Mouse (Mus musculus) embryo, embryonic 11 days (tissue): ENCODE results near the gene Fbxl12.
"Not testable (repeated sequence)": the region's sequence is repeated elsewhere in the genome, so short reads cannot be mapped to it uniquely, and the experiment has no call there.

Experiments
- DNase-seq: peaks from one replicate; pipeline ENCODE4 v3.0.0-alpha.2; 2015

Fbxl12 gene

DNA sequence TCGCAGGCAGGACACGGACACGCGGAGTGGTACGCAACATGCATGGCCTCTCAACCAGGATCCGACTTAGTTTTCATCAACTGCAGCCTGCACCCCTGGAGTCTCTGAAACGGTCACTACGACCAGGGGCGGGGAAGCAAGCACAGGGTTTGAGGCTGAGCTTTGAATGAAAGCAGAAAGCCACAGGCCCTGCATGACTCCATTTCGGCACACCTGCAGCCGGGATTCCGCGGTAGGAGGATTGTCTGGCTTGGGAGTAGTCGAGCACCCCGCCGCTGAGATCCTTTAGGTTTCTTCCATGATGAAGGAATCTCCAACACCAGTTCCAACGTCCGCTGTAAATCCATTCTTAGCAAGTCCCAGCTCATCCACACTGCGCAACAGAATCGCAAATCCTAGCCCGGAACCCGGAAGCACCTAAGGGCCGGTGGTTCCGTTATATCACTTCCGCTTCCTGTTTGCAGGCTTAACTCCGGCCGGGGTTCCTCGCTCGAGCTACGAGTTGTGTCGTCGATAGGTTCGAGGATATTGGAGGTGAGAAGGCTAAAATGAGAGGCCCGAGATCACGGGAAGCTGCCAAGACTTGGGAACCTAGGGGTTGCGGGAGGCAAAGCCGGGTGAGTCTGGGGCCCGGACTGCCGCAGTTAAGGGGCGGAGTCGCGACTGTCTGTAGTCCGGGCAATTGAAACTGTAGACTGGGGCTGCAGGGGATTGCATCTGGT lies at the start of gene Fbxl12:
Fbxl12 (minus strand) TSS at position 408 of the 722 bp plus-strand sequence.
- peak; percentile 93 for DNase-seq

DNA sequence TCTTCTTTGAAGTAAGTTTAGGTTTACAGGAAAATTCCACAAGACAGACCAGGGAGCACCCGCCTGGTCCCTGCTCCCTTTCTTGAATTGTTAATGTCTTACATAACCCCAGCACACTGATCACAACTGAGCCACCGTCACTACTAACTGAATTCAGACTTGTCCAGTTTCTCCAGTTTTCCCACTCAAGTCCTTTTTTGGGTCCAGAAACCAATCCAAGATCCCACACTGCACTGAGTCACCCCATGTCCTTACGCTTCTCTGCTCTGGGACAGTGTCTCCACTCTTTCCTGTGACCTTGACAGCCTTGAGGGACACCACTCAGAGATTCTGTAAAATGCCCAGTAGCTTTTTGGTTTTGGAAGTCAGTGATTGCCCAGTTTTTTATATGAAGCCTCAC lies 48.3 kb upstream of the Fbxl12 start:
- no peak for DNase-seq

DNA sequence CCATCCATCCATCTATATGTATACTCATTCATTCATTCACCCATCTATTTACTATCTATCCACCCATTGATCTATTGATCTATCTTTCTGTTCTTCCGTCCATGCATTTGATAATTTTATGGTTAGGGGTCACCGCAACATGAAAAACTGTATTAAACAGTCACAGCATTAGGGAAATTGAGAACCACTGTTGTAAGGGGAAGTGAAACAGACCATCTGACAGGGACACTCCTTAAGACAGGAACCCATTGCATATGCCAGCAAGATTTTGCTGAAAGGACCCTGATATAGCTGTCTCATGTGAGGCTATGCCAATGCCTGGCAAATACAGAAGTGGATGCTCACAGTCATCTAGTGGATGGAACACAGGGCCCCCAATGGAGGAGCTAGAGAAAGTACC lies 45.9 kb upstream of the Fbxl12 start:
- DNase-seq = not testable (repeated sequence)

DNA sequence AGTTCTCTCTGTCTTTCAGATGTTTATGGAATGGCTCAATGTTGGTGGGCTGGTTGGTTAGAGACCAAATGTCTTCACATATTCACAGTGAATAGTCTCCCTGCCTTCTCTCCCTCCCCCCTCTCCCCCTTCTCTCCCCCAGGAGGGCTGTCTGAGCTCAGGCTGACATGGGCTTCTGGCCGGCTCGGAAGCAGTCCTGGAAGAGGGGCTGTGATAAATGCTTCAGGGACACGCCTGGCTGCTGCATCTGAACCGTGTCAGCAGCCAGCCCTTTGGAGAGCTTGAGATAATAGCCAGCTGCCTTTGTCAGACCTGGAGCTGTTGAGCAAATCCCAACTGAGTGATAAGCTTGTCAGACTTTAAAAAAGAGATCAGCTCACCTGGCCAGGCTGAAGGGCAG lies 45.3 kb upstream of the Fbxl12 start:
- DNase-seq = peak; percentile 51

DNA sequence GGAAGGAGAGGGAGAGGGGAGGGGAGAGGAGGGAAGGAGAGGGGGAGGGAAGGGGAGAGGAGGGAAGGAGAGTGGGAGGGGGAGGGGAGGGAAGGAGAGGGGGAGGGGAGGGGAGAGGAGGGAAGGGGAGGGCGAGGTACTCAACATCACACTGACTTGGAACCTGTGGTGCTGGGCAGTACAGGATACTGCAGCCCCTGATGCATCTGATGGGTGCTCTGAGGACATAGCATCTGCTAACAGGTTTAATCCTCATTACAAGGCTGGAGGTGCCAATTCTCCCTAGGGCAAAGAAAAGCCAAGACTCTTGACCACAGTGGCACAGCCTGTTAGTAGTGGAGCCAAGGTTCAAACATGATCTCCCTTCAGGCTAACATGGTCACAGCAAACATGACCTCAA lies 44.8 kb upstream of the Fbxl12 start:
- DNase-seq = no peak

GRCm38 (mm10) chr9:20685081-20685861 lies 40.7 kb upstream of the Fbxl12 start:
- no peak for DNase-seq

GRCm38 (mm10) chr9:20682389-20682722 lies 37.8 kb upstream of the Fbxl12 start:
- no peak for DNase-seq

- DNase-seq = no peak
Measured at GRCm38 (mm10) chr9:20681546-20682388, 37.2 kb upstream of the Fbxl12 start.

DNA sequence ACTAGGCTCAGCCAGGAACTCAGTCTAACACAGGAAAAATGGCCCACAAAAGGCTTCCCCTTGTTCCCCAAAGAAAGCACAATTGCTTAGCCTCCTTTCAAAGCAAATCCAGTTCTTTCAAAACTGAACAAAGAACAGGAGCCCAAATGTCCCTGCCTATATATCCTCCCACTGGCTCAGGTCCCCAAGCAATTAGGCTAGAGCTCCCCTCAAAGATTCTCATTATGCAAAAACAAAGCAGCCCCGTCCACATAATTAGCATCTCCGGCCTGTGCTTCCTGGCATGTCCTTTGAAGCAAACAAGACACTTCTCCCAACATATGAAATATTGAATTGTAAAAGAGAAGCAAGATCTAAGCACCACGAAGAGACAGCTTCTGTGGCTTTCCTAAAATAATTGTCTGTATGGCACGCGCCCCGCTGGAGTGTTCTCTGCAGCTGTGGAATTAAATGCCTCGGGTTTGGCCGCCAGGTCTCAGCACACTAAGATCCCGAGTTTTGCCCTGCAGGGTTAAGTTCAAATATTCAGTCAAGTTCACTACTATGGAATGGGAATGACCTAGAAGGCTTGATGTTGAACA lies 35.9 kb upstream of the Fbxl12 start:
- DNase-seq = no peak

- no peak for DNase-seq
Measured at GRCm38 (mm10) chr9:20677892-20678291, 33.3 kb upstream of the Fbxl12 start.

DNA sequence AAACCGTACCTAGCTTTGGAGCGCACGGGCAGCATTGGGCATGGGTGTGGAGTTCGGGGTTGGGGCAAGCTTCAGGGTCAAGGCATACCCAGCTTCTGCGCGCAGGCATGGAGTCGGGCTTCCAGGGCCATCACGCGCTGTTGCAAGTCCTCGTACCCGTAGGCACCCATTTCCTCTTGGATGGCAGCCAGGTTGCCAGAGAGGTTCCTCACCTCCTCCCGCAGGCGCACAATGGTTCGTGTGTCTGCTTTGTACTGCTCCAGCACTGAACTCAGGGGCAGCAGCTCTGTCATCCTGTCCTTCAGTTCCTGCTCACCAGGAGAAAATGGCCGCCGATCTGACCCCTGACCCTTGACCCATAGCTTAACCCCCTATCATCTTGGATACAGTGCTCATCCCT lies 27.5 kb upstream of the Fbxl12 start:
- DNase-seq = no peak

GRCm38 (mm10) chr9:20668065-20668464 lies 23.5 kb upstream of the Fbxl12 start:
- DNase-seq = no peak

DNA sequence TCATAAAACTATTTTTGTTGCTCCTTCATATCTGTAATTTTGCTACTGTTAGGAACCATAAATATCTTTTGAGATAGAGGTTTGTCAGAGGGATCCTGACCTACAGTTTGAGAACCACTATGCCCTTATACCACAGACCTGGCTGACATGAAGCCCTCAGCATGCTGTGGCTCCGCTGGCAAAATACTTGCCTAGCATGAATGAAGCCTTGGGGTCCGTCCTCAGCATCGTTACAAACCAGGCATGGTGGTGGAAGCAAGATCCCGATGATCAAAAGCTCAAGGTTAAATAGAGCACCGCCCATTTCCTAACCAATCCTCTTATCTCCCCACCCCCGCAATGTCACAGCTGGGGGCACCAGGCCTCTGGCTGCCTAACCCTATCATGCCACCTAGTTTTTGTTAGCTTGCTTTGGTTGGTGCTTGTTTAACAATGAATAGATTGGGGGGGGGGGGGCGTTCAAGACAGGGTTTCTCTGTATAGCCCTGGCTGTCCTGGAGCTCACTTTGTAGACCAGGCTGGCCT lies 22.0 kb upstream of the Fbxl12 start:
- no peak for DNase-seq

DNA sequence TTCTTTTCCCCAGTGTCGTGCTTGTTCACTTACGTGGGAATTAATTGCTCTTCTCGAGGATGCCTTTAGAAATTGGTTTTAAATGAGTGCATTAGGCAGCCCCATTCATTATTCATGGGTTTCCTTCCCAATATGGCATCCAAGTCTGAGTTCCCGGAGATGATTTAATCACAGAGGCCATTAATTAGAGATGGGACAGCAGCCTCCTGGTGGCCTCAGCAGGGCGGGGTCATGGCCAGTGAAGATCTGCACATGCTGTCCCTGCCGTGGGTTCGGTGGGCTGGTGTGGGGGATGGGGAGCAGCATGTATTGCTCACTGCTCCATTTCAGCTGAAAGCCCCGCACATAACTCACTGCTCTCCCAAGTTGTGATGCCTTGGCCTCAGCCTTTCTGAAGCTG lies 21.4 kb upstream of the Fbxl12 start:
- peak; percentile 64 for DNase-seq

GRCm38 (mm10) chr9:20664982-20665637 lies 20.5 kb upstream of the Fbxl12 start:
- DNase-seq = no peak

DNA sequence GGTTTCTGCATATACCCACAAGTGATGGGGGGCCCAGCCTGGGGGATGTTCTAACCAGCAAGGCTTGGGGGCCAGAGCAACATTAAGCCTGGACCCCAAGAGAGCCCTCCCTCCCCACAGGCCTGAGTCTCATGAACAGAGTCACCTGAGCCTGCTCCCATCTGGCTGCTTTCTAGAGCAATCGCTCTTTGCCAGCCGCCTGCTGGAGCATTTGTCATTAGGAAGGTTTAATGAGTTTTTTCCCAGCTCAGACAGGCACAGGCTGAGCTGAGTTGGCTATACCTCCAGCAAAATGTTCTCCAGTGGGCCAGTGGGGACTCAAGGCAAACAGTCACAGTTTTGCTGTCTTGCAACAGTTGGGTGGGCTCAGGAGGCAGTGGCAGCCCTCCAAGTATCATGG lies 19.8 kb upstream of the Fbxl12 start:
- DNase-seq = no peak

GRCm38 (mm10) chr9:20663956-20664355 lies 19.4 kb upstream of the Fbxl12 start:
- DNase-seq = no peak

GRCm38 (mm10) chr9:20662874-20663273 lies 18.3 kb upstream of the Fbxl12 start:
- DNase-seq = peak; percentile 40

- DNase-seq = peak; percentile 81
Measured at GRCm38 (mm10) chr9:20662325-20662724, 17.8 kb upstream of the Fbxl12 start.

- no peak for DNase-seq
Measured at GRCm38 (mm10) chr9:20657546-20657945, 13.0 kb upstream of the Fbxl12 start.

DNA sequence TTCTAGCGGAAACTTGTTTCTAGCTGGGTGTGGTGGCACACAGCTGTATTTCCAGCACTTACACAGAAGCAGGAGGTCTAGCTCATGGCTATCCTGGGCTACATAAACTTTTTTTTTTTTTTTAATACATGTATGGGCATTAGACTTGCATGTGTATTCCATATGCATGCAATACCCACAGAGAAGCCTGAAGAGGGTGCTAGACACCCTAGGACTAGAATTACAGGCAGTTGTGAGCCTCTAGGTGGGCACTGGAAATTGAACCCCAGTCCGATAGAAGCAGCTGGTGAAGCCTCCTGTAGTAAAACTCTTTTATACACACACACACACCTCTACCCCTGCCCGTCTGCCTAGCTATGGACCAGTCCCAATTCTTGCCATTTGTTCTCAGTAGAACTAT lies 9.3 kb upstream of the Fbxl12 start:
- no peak for DNase-seq

- no peak for DNase-seq
Measured at GRCm38 (mm10) chr9:20652260-20652658, 7.7 kb upstream of the Fbxl12 start.
